Mouse (Mus musculus): ENCODE measurements around the gene Gm4353. TPM values are rescaled to one million over a fixed set of nuclear protein-coding genes. Genes with fewer than 3 reads are reported as not detected.

Gene Gm4353
- polyA plus RNA-seq, 1 experiment: 1.1 TPM

- no peak for DNase-seq
- 98% methylated on average over 12 of the region's 12 CpGs for WGBS
- H3K27me3 ChIP-seq (ENCODE audit: control insufficient read depth, insufficient read depth, low read length): no peaks in the 10 kb centered on the region
- no peaks in the 10 kb centered on the region for H3K4me1 ChIP-seq (replicated peaks; ENCODE audit: control insufficient read depth, insufficient read depth, low read length)
- H3K27ac ChIP-seq (ENCODE audit: control insufficient read depth, insufficient read depth, low read length): no peak overlapping the region
- no peak overlapping the region for H3K4me3 ChIP-seq (ENCODE audit: control insufficient read depth, insufficient read depth, low read length)
- TF ChIP-seq CTCF (IDR thresholded peaks at IDR 0.05; ENCODE audit: borderline replicate concordance, control insufficient read depth, extremely low read depth, insufficient read depth, low read length, poor library complexity): no peak
- no peak for TF ChIP-seq POLR2A (IDR thresholded peaks at IDR 0.05; ENCODE audit: control insufficient read depth, extremely low read depth, insufficient read depth, low read length, poor library complexity)
- no peaks in the 10 kb centered on the region for H3K36me3 ChIP-seq (ENCODE audit: control insufficient read depth, insufficient read depth, low read length)
These were observed 39.6 kb upstream of the Gm4353 start for GRCm38 (mm10) chr7:116124057-116124456.

- no peak for TF ChIP-seq CTCF (IDR thresholded peaks at IDR 0.05; ENCODE audit: borderline replicate concordance, control insufficient read depth, extremely low read depth, insufficient read depth, low read length, poor library complexity)
- TF ChIP-seq POLR2A (IDR thresholded peaks at IDR 0.05; ENCODE audit: control insufficient read depth, extremely low read depth, insufficient read depth, low read length, poor library complexity): no peak
- 87% methylated on average over 2 of the region's 2 CpGs for WGBS
These were observed 39.2 kb upstream of the Gm4353 start for GRCm38 (mm10) chr7:116123597-116123985.

GRCm38 (mm10) chr7:116122981-116123596, 38.7 kb upstream of the Gm4353 start:
- WGBS: 88% methylated on average over 13 of the region's 13 CpGs
- TF ChIP-seq CTCF (IDR thresholded peaks at IDR 0.05; ENCODE audit: borderline replicate concordance, control insufficient read depth, extremely low read depth, insufficient read depth, low read length, poor library complexity) (no peak), POLR2A (IDR thresholded peaks at IDR 0.05; ENCODE audit: control insufficient read depth, extremely low read depth, insufficient read depth, low read length, poor library complexity) (no peak)
- no peaks in the 10 kb centered on the region for H3K36me3 ChIP-seq (ENCODE audit: control insufficient read depth, insufficient read depth, low read length)
- H3K4me3 ChIP-seq (ENCODE audit: control insufficient read depth, insufficient read depth, low read length): no peak overlapping the region
- H3K27ac ChIP-seq (ENCODE audit: control insufficient read depth, insufficient read depth, low read length): no peak overlapping the region
- no peak for DNase-seq
- H3K4me1 ChIP-seq (replicated peaks; ENCODE audit: control insufficient read depth, insufficient read depth, low read length): no peaks in the 10 kb centered on the region
- no peaks in the 10 kb centered on the region for H3K27me3 ChIP-seq (ENCODE audit: control insufficient read depth, insufficient read depth, low read length)

More at GRCm38 (mm10) chr7:116123597-116123985, 39.2 kb upstream of the Gm4353 start:
- DNase-seq: no peak
- H3K27me3 ChIP-seq (ENCODE audit: control insufficient read depth, insufficient read depth, low read length): no peaks in the 10 kb centered on the region
- H3K4me1 ChIP-seq (replicated peaks; ENCODE audit: control insufficient read depth, insufficient read depth, low read length): no peaks in the 10 kb centered on the region
- no peaks in the 10 kb centered on the region for H3K36me3 ChIP-seq (ENCODE audit: control insufficient read depth, insufficient read depth, low read length)
- no peak overlapping the region for H3K4me3 ChIP-seq (ENCODE audit: control insufficient read depth, insufficient read depth, low read length)
- no peak overlapping the region for H3K27ac ChIP-seq (ENCODE audit: control insufficient read depth, insufficient read depth, low read length)

GRCm38 (mm10) chr7:116121202-116121601, 36.8 kb upstream of the Gm4353 start:
- H3K27ac ChIP-seq (ENCODE audit: control insufficient read depth, insufficient read depth, low read length): no peak overlapping the region
- H3K36me3 ChIP-seq (ENCODE audit: control insufficient read depth, insufficient read depth, low read length): no peaks in the 10 kb centered on the region
- DNase-seq: no peak
- H3K4me1 ChIP-seq (replicated peaks; ENCODE audit: control insufficient read depth, insufficient read depth, low read length): no peaks in the 10 kb centered on the region
- TF ChIP-seq CTCF (IDR thresholded peaks at IDR 0.05; ENCODE audit: borderline replicate concordance, control insufficient read depth, extremely low read depth, insufficient read depth, low read length, poor library complexity) (no peak), POLR2A (IDR thresholded peaks at IDR 0.05; ENCODE audit: control insufficient read depth, extremely low read depth, insufficient read depth, low read length, poor library complexity) (no peak)
- H3K4me3 ChIP-seq (ENCODE audit: control insufficient read depth, insufficient read depth, low read length): no peak overlapping the region
- 94% methylated on average over 11 of the region's 11 CpGs for WGBS
- H3K27me3 ChIP-seq (ENCODE audit: control insufficient read depth, insufficient read depth, low read length): no peaks in the 10 kb centered on the region

GRCm38 (mm10) chr7:116120737-116121136, 36.3 kb upstream of the Gm4353 start:
- TF ChIP-seq POLR2A (IDR thresholded peaks at IDR 0.05; ENCODE audit: control insufficient read depth, extremely low read depth, insufficient read depth, low read length, poor library complexity) (no peak), CTCF (IDR thresholded peaks at IDR 0.05; ENCODE audit: borderline replicate concordance, control insufficient read depth, extremely low read depth, insufficient read depth, low read length, poor library complexity) (no peak)
- Histone ChIP-seq H3K27me3 (ENCODE audit: control insufficient read depth, insufficient read depth, low read length) (no peaks in the 10 kb centered on the region), H3K36me3 (ENCODE audit: control insufficient read depth, insufficient read depth, low read length) (no peaks in the 10 kb centered on the region), H3K4me3 (ENCODE audit: control insufficient read depth, insufficient read depth, low read length) (no peak overlapping the region), H3K27ac (ENCODE audit: control insufficient read depth, insufficient read depth, low read length) (no peak overlapping the region), H3K4me1 (replicated peaks; ENCODE audit: control insufficient read depth, insufficient read depth, low read length) (no peaks in the 10 kb centered on the region)
- no peak for DNase-seq
- 95% methylated on average over 4 of the region's 4 CpGs for WGBS

- no peak overlapping the region for H3K27ac ChIP-seq (ENCODE audit: control insufficient read depth, insufficient read depth, low read length)
- H3K36me3 ChIP-seq (ENCODE audit: control insufficient read depth, insufficient read depth, low read length): no peaks in the 10 kb centered on the region
- no peaks in the 10 kb centered on the region for H3K27me3 ChIP-seq (ENCODE audit: control insufficient read depth, insufficient read depth, low read length)
- H3K4me1 ChIP-seq (replicated peaks; ENCODE audit: control insufficient read depth, insufficient read depth, low read length): no peaks in the 10 kb centered on the region
- no peak overlapping the region for H3K4me3 ChIP-seq (ENCODE audit: control insufficient read depth, insufficient read depth, low read length)
- WGBS: 92% methylated on average over 1 of the region's 1 CpGs
- no peak for DNase-seq
- TF ChIP-seq CTCF (IDR thresholded peaks at IDR 0.05; ENCODE audit: borderline replicate concordance, control insufficient read depth, extremely low read depth, insufficient read depth, low read length, poor library complexity): no peak
- no peak for TF ChIP-seq POLR2A (IDR thresholded peaks at IDR 0.05; ENCODE audit: control insufficient read depth, extremely low read depth, insufficient read depth, low read length, poor library complexity)
These were observed 34.9 kb upstream of the Gm4353 start for GRCm38 (mm10) chr7:116119306-116119857.

Data from thymus, adult 2 months (tissue).